Mouse (Mus musculus) stomach, embryonic 14.5 days (tissue): ENCODE measurements around the gene Wbp2. TPM values are rescaled to one million over a fixed set of nuclear protein-coding genes. Genes with fewer than 3 reads are reported as not detected.

ENCODE experiments used
- ATAC-seq: fragments of 200-750 bp; cut with Nextera tagmentation; 2 replicates; pipeline ENCODE4 v1.8.0; 2017; ENCODE audit warnings: low read depth, moderate TSS enrichment; ENCODE audit not compliant: insufficient number of reproducible peaks, insufficient read depth, low FRiP score
- H3K27ac ChIP-seq: fragments of 300-500 bp; sonication (generic); 2 replicates; pipeline ENCODE4 v1.5.1; 2014; ENCODE audit warnings: mild to moderate bottlenecking, low read length, moderate library complexity, mixed read lengths
- H3K27me3 ChIP-seq: fragments of 300-500 bp; sonication (generic); 2 replicates; pipeline ENCODE4 v1.6.1; 2014; ENCODE audit warnings: low read length, control low read depth, mixed read lengths; ENCODE audit not compliant: control insufficient read depth, insufficient read depth
- H3K36me3 ChIP-seq: fragments of 300-500 bp; sonication (generic); 2 replicates; pipeline ENCODE4 v1.6.1; 2014; ENCODE audit warnings: mild to moderate bottlenecking, control low read depth, low read length, moderate library complexity, mixed read lengths; ENCODE audit not compliant: control insufficient read depth, insufficient read depth
- H3K4me1 ChIP-seq: fragments of 300-500 bp; sonication (generic); 2 replicates; pipeline ENCODE4 v1.6.1; 2014; ENCODE audit warnings: low read length, control low read depth, mixed read lengths; ENCODE audit not compliant: control insufficient read depth, insufficient read depth
- H3K4me2 ChIP-seq: fragments of 300-500 bp; sonication (generic); replicated peaks from 2 replicates; pipeline ENCODE4 v1.6.1; 2014; ENCODE audit warnings: low read depth, low read length, control low read depth
- H3K4me3 ChIP-seq: fragments of 300-500 bp; sonication (generic); 2 replicates; pipeline ENCODE4 v1.5.1; 2014; ENCODE audit warnings: low read depth, low read length, control low read depth
- H3K9ac ChIP-seq: fragments of 300-500 bp; sonication (generic); replicated peaks from 2 replicates; pipeline ENCODE4 v1.6.1; 2014; ENCODE audit warnings: low read depth, mild to moderate bottlenecking, control low read depth, low read length, moderate library complexity, mixed read lengths
- H3K9me3 ChIP-seq: fragments of 300-500 bp; sonication (generic); 2 replicates; pipeline ENCODE4 v1.6.1; 2016; ENCODE audit warnings: low read depth, low read length, control low read depth; ENCODE audit not compliant: control insufficient read depth
- WGBS: fragments of 180-500 bp; shearing (Covaris S2); extraction: QIAGEN DNeasy Blood & Tissue Kit; methylation state at CpG from one replicate; pipeline ENCODE4 v1.1.7; 2014; 5-methylcytosine and 5-hydroxymethylcytosine counted together
- polyA plus RNA-seq: library from polyadenylated mRNA; unstranded; fragments of >200 nt; fragmentation: Nextera tagmentation; extraction: Ambion mirVana; gene quantifications from 2 replicates; pipeline ENCODE4 v1.2.1, GENCODE M21; 2014

The Wbp2 gene
- polyA plus RNA-seq, 1 experiment from 2014 or later: 82.4 TPM

DNA sequence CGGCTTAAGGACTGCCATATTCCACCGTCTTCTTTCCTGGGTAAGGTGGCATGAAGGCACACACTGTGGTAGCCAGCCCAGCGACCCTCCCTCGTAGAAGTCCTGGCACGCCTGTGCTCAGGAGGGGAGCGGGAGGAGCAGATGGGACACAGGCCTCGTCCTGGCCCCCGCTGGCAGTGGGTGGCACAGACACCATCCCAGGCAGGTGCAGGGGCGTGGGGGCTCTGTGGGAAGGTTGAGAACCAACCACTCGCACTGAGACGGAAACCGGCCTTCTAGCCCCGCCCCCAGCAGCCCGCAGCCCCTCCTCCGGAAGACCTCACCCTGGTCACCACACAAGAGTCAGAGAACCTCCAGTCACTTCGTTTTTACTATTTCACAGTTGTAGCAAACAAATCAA is 8.6 kb downstream of the Wbp2 start:
- ATAC-seq: peak; percentile 24
- 0 out of 2 replicates have a peak overlapping the region, but pooled peaks have one; percentile 18 for H3K9ac ChIP-seq
- H3K4me2 ChIP-seq: peak overlapping the region; percentile 44
- peaks cover 9% of the 10 kb centered on the region for H3K4me1 ChIP-seq
- no peak overlapping the region for H3K4me3 ChIP-seq
- peaks cover 39% of the 10 kb centered on the region for H3K36me3 ChIP-seq
- no peaks in the 10 kb centered on the region for H3K27me3 ChIP-seq
- H3K27ac ChIP-seq: peak overlapping the region; percentile 82; the same call in 1 of the 2 replicates
- 10% methylated on average over 16 of the region's 16 CpGs for WGBS
- no peaks in the 10 kb centered on the region for H3K9me3 ChIP-seq

DNA sequence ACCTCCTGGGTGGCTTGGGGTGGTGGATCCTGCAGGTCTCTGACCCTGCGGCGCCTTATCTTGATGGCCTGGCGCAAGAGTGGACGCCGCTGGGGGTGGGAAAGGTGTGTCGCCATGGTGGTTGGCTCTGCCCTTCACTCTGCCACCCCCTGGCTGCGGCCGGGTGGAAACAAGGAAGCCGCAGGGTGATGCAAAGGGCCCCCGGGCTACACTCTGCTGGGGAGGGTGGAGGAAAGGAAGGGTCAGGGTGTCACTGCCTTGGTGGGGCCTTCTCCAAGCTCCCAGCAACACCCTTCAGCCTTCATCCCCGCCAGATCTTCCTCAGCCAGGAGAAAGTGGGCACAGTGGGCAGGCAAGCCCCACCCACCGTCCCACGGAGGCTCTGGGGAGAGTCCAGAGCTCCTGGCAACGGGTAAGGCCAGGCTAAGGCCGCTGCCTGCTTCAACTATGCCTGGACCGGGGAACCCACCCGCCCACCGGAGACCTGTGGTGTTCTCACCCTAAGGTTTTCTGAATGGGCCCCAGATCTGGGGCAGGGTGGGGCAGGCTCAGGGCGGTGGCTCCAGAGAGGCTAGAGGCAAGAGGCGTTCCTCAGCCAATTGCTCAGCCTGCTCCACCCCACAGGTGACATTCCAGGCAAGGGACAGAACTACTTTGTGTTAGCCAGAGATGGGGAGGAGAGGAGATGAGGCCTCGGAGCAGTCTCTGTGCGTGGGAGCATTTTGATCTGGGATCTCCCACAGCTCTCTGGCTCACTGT is 9.2 kb downstream of the Wbp2 start, which contains the start of gene Unc13d:
TSS of gene Unc13d (minus strand) at position 516 of the 759 bp plus-strand sequence.
- ATAC-seq: peak; percentile 81
- Histone ChIP-seq H3K36me3 (peaks cover 36% of the 10 kb centered on the region), H3K4me1 (peaks cover 9% of the 10 kb centered on the region), H3K9me3 (no peaks in the 10 kb centered on the region), H3K4me3 (no peak within 1 kb of the TSS), H3K27ac (peak within 1 kb of the TSS; percentile 82; the same call in 1 of the 2 replicates), H3K9ac (0 out of 2 replicates have a peak within 1 kb of the TSS, but pooled peaks have one; percentile 18), H3K27me3 (no peaks in the 10 kb centered on the region), H3K4me2 (peak within 1 kb of the TSS; percentile 44)
- WGBS: 56% methylated on average over 22 of the region's 22 CpGs

DNA sequence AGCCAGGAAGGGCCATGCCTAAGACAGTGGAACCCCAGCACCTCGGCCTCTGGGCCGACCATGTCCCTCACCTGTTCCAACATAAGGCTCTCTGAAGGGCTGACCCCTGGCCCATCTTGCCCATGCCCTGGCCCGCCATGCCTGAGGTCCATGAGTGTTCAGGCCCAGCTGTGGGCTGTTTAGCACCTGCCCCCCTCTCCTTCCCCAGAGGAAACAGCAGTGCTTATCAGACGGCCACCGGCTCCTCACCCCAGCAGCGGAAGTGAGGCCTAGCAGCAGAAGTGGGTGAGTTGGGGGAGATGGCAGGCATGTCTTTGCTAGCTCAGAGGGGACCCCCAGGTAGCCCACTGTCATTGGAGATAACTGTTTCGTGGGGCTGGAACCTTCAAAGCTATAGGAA is 10.0 kb downstream of the Wbp2 start:
- Histone ChIP-seq H3K27ac (no peak overlapping the region), H3K27me3 (no peaks in the 10 kb centered on the region), H3K9me3 (no peaks in the 10 kb centered on the region), H3K9ac (no peak overlapping the region), H3K4me2 (peak overlapping the region; percentile 44; the same call in 1 of the 2 replicates), H3K4me3 (no peak overlapping the region), H3K36me3 (peaks cover 29% of the 10 kb centered on the region), H3K4me1 (peaks cover 9% of the 10 kb centered on the region)
- WGBS: 76% methylated on average over 7 of the region's 7 CpGs
- no peak for ATAC-seq

DNA sequence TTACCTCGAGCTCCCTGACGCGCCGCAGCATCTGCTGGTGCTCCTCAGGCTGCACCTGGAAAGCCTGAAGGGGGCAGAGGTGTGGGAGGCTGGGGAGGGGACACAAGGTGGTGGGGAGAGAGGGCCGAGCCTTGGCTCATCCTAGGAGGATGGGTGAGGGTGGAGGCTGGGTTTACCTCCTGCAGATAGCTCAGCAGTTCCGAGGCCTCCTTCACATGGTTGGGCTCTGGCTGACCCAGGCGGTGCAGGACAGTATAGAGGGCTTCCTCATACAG is 10.6 kb downstream of the Wbp2 start:
- no peak overlapping the region for H3K4me2 ChIP-seq
- WGBS: 59% methylated on average over 7 of the region's 7 CpGs

DNA sequence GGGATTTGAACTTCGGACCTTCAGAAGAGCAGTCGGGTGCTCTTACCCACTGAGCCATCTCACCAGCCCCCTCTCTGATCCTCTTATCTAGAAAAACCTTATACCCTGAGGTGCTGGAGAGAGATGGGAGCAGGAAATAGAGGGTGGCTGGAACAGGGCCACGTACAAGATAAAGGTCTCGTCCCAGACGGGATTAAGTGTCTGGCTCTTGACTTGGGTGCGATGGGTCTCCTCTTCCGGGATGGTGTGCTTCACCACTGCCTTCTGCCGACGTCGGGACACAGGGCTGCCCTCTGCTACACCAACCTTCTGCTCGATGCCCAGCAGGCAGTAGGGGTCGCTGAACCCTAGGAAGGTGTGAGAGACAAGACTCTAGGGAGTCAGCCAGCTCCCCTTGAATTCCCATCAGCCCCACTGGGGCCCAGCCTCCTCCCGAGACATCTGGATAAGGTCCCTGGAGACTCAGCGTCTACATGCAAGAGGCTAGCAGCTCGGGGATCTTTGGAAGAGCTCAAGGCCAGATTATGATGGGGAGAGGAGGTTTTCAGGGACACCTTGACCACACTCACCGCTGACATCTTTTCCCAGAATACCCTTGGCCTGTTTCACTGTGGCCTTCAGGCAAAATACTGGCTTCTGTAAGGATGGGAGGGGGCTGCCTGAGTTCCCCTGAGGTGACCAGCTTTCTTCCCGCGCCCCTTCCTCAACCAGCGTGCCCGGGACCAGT is 11.1 kb downstream of the Wbp2 start:
- H3K9ac ChIP-seq: no peak overlapping the region
- no peak overlapping the region for H3K4me2 ChIP-seq
- peaks cover 19% of the 10 kb centered on the region for H3K36me3 ChIP-seq
- H3K27me3 ChIP-seq: no peaks in the 10 kb centered on the region
- WGBS: 59% methylated on average over 20 of the region's 20 CpGs
- no peak overlapping the region for H3K27ac ChIP-seq
- ATAC-seq: no peak
- no peaks in the 10 kb centered on the region for H3K9me3 ChIP-seq
- H3K4me1 ChIP-seq: peaks cover 9% of the 10 kb centered on the region
- H3K4me3 ChIP-seq: no peak overlapping the region

More for the DNA sequence above, 10.6 kb downstream of the Wbp2 start:
- Histone ChIP-seq H3K4me1 (peaks cover 9% of the 10 kb centered on the region), H3K4me3 (no peak overlapping the region), H3K9ac (no peak overlapping the region), H3K27ac (no peak overlapping the region), H3K9me3 (no peaks in the 10 kb centered on the region), H3K27me3 (no peaks in the 10 kb centered on the region), H3K36me3 (peaks cover 23% of the 10 kb centered on the region)
- ATAC-seq: no peak; the same call in 1 of the 2 replicates

DNA sequence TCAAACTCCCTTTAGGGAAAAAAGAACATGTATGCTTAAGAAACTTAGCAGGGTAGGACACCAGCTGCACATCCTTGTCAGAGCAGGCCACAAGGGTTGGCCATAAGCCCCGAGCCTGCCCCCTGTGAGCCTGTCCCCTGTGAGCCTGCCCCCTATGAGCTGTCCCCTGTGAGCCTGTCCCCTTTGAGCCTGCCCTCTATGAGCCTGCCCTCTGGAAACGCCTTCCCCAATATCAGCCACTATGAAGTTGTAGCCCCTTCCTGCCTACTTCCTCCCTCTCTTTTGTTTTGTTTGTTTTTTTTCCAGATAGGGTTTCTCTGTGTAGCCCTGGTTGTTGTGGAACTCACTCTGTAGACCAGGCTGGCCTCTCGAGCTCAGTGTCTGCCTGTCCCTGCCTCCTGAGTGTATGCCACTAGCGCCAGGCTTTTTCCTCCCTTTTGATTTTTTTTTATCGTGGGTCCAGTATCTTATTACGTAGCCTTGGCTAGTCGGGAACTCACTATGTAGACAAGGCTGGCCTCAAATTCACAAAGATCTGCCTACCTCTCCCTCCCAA is 12.3 kb downstream of the Wbp2 start:
- H3K27me3 ChIP-seq: no peaks in the 10 kb centered on the region
- no peak overlapping the region for H3K27ac ChIP-seq
- no peak overlapping the region for H3K4me2 ChIP-seq
- H3K36me3 ChIP-seq: peaks cover 7% of the 10 kb centered on the region
- peaks cover 9% of the 10 kb centered on the region for H3K4me1 ChIP-seq
- H3K9ac ChIP-seq: no peak overlapping the region
- H3K9me3 ChIP-seq: no peaks in the 10 kb centered on the region
- ATAC-seq: no peak
- WGBS: 54% methylated on average over 7 of the region's 7 CpGs
- no peak overlapping the region for H3K4me3 ChIP-seq

DNA sequence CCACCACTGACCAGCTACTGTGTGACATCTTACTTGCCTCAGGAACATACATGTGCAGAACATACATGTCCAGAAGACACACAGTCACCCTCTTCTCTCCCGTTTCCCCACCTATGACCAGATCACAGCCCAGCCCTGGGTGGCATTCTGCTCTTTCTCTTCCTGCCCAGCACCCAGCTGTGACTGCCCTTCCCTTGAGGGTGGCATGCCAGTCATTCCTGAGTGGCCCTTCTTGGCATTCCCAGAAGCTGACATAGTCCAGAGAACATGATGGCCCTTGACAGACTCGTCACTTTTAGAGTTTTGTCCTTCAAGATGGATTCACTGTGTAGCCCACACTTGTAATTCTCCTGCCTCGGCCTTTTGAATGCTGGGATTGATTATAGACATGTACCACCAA is 14.2 kb downstream of the Wbp2 start:
- Histone ChIP-seq H3K4me2 (no peak overlapping the region), H3K36me3 (no peaks in the 10 kb centered on the region), H3K9me3 (no peaks in the 10 kb centered on the region), H3K9ac (no peak overlapping the region), H3K4me3 (no peak overlapping the region), H3K27ac (no peak overlapping the region), H3K4me1 (no peaks in the 10 kb centered on the region), H3K27me3 (no peaks in the 10 kb centered on the region)
- WGBS: 74% methylated on average over 3 of the region's 3 CpGs
- no peak for ATAC-seq

DNA sequence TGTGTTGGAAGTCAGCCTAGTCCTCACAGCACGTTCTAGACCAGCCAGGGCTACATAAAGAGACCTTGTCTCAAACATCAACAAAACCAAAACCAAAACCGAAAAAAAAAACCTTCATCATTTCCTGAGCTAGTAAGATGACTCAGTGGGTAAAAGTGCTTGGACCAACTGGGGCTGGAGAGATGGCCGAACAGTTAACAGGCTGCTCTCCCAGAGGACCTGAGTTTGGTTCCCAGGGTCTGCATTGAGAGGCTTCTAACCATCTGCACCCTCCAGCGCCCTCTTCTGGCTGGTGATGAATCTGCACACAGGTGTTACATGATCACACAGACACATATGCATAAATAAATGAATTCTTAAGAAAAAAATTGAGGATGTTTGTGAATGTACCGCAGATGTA is 15.3 kb downstream of the Wbp2 start:
- 68% methylated on average over 5 of the region's 5 CpGs for whole genome bisulfite sequencing
- Histone ChIP-seq H3K27me3 (no peaks in the 10 kb centered on the region), H3K4me3 (no peak overlapping the region), H3K4me2 (no peak overlapping the region), H3K9ac (no peak overlapping the region), H3K36me3 (no peaks in the 10 kb centered on the region), H3K4me1 (no peaks in the 10 kb centered on the region), H3K9me3 (no peaks in the 10 kb centered on the region), H3K27ac (no peak overlapping the region)
- ATAC-seq: no peak
